Mouse (Mus musculus) intestine, embryonic 16.5 days (tissue): ENCODE data around the gene Taco1. TPM values are rescaled to one million over a fixed set of nuclear protein-coding genes. Genes with fewer than 3 reads are reported as not detected.

Experiments
- polyA plus RNA-seq: library from polyadenylated mRNA; unstranded; fragments of >200 nt; fragmentation: Nextera tagmentation; extraction: Ambion mirVana; gene quantifications from 2 replicates; pipeline ENCODE4 v1.2.1, GENCODE M21; 2015

Taco1 gene
- polyA plus RNA-seq, 1 experiment from 2014 or later, result 17.7 TPM

Other genes with a start within 250 kb of the Taco1 start
- 43.9 and 46.5 TPM in 2 replicates for gene Cyb561, start 112.7 kb upstream of the Taco1 start, polyA plus RNA-seq
- gene Ace, start 98.1 kb upstream of the Taco1 start, polyA plus RNA-seq, result 18.6 and 41.2 TPM in 2 replicates
- gene Ace3, start 71.4 kb upstream of the Taco1 start, polyA plus RNA-seq, result 0.07 TPM in 1 of 2 replicates, not detected in the other
- 2.1 and 2.6 TPM in 2 replicates for gene Kcnh6, start 57.9 kb upstream of the Taco1 start, polyA plus RNA-seq
- 42.7 and 48.0 TPM in 2 replicates for gene Dcaf7, start 29.2 kb upstream of the Taco1 start, polyA plus RNA-seq
- 5.7 and 6.1 TPM in 2 replicates for gene Map3k3, start 18.6 kb downstream of the Taco1 start, polyA plus RNA-seq
- not detected in 2 replicates for gene Gm10840, start 94.8 kb downstream of the Taco1 start, polyA plus RNA-seq
- 80.1 and 84.3 TPM in 2 replicates for gene Limd2, start 94.8 kb downstream of the Taco1 start, polyA plus RNA-seq
- gene Strada, start 136.1 kb downstream of the Taco1 start, polyA plus RNA-seq, result 13.0 and 13.5 TPM in 2 replicates
- 94.0 and 97.3 TPM in 2 replicates for gene Ccdc47, start 150.3 kb downstream of the Taco1 start, polyA plus RNA-seq
- 54.5 and 57.5 TPM in 2 replicates for gene Ddx42, start 150.9 kb downstream of the Taco1 start, polyA plus RNA-seq
- 42.9 and 50.8 TPM in 2 replicates for gene Ftsj3, start 190.0 kb downstream of the Taco1 start, polyA plus RNA-seq
- gene Psmc5, start 190.1 kb downstream of the Taco1 start, polyA plus RNA-seq, result 234 and 263 TPM in 2 replicates
- gene Smarcd2, start 206.9 kb downstream of the Taco1 start, polyA plus RNA-seq, result 48.1 and 49.7 TPM in 2 replicates
- gene Tcam1, start 210.6 kb downstream of the Taco1 start, polyA plus RNA-seq, result 0.20 and 0.27 TPM in 2 replicates
- not detected in 2 replicates for gene Gh, start 235.8 kb downstream of the Taco1 start, polyA plus RNA-seq
- gene Cd79b, start 248.7 kb downstream of the Taco1 start, polyA plus RNA-seq, result 3.0 and 4.4 TPM in 2 replicates